Mouse (Mus musculus): ENCODE results near the gene Six1.
"Not testable (repeated sequence)": the region's sequence is repeated elsewhere in the genome, so short reads cannot be mapped to it uniquely, and the experiment has no call there.

Gene Six1

GRCm38 (mm10) chr12:73053668-73054241 lies at the start of gene Six1:
TSS of gene Six1 (minus strand) at chr12:73053887.
- no peak for DNase-seq (ENCODE audit: low read depth, low spot score)

GRCm38 (mm10) chr12:73098593-73098992 lies 44.9 kb upstream of the Six1 start:
- DNase-seq (ENCODE audit: low read depth, low spot score): no peak

- DNase-seq (ENCODE audit: low read depth, low spot score): not testable (repeated sequence)
Measured at GRCm38 (mm10) chr12:73096177-73096576, 42.5 kb upstream of the Six1 start.

GRCm38 (mm10) chr12:73094605-73095004 lies 40.9 kb upstream of the Six1 start:
- no peak for DNase-seq (ENCODE audit: low read depth, low spot score)

- no peak for DNase-seq (ENCODE audit: low read depth, low spot score)
Measured at GRCm38 (mm10) chr12:73094189-73094588, 40.5 kb upstream of the Six1 start.

- no peak for DNase-seq (ENCODE audit: low read depth, low spot score)
Measured at GRCm38 (mm10) chr12:73090672-73091335, 37.1 kb upstream of the Six1 start.

- DNase-seq (ENCODE audit: low read depth, low spot score): peak; percentile 94
Measured at GRCm38 (mm10) chr12:73088911-73089310, 35.2 kb upstream of the Six1 start.

GRCm38 (mm10) chr12:73088500-73088899 lies 34.8 kb upstream of the Six1 start:
- DNase-seq (ENCODE audit: low read depth, low spot score): no peak

GRCm38 (mm10) chr12:73087086-73087485 lies 33.4 kb upstream of the Six1 start:
- DNase-seq (ENCODE audit: low read depth, low spot score): no peak

- DNase-seq (ENCODE audit: low read depth, low spot score): no peak
Measured at GRCm38 (mm10) chr12:73085739-73086630, 32.3 kb upstream of the Six1 start.

- DNase-seq (ENCODE audit: low read depth, low spot score): no peak
Measured at GRCm38 (mm10) chr12:73083773-73084172, 30.1 kb upstream of the Six1 start.

GRCm38 (mm10) chr12:73081828-73082227 lies 28.1 kb upstream of the Six1 start:
- not testable (repeated sequence) for DNase-seq (ENCODE audit: low read depth, low spot score)

- DNase-seq (ENCODE audit: low read depth, low spot score): no peak
Measured at GRCm38 (mm10) chr12:73060805-73061410, 7.2 kb upstream of the Six1 start.

GRCm38 (mm10) chr12:73057492-73057891 lies 3.8 kb upstream of the Six1 start:
- DNase-seq (ENCODE audit: low read depth, low spot score): no peak

- DNase-seq (ENCODE audit: low read depth, low spot score): no peak
Measured at GRCm38 (mm10) chr12:73055451-73055850, 1.8 kb upstream of the Six1 start.

GRCm38 (mm10) chr12:73054576-73055185 lies 994 bp upstream of the Six1 start:
- DNase-seq (ENCODE audit: low read depth, low spot score): no peak

- no peak for DNase-seq (ENCODE audit: low read depth, low spot score)
Measured at GRCm38 (mm10) chr12:73052651-73053591, 766 bp downstream of the Six1 start.

- no peak for DNase-seq (ENCODE audit: low read depth, low spot score)
Measured at GRCm38 (mm10) chr12:73052036-73052650, 1.5 kb downstream of the Six1 start.

GRCm38 (mm10) chr12:73050811-73051580 lies 2.7 kb downstream of the Six1 start:
- DNase-seq (ENCODE audit: low read depth, low spot score): no peak
